Mouse (Mus musculus) G1E (cell line): ENCODE measurements around the gene Cradd. TPM values are rescaled to one million over a fixed set of nuclear protein-coding genes. Genes with fewer than 3 reads are reported as not detected.

Experiments used
- ATAC-seq: 2 replicates; pipeline ENCODE4 v1.8.0; 2016; ENCODE audit warnings: mild to moderate bottlenecking; ENCODE audit not compliant: insufficient number of reproducible peaks, poor library complexity, low FRiP score, severe bottlenecking; ENCODE audit errors: extremely low read depth
- DNase-seq: peaks from one replicate; pipeline ENCODE4 v3.0.0; 2012; ENCODE audit warnings: low spot score
- H3K27me3 ChIP-seq: 2 replicates; pipeline ENCODE4 v1.6.1; 2012; ENCODE audit warnings: mild to moderate bottlenecking, low read length, inconsistent platforms; ENCODE audit not compliant: insufficient read depth
- H3K36me3 ChIP-seq: replicated peaks from 2 replicates; pipeline ENCODE3; 2012; ENCODE audit warnings: mild to moderate bottlenecking, inconsistent platforms
- H3K4me1 ChIP-seq: 2 replicates; pipeline ENCODE4 v1.6.1; 2012; ENCODE audit warnings: low read depth, low read length, inconsistent platforms, mixed read lengths; ENCODE audit not compliant: insufficient read depth
- H3K4me3 ChIP-seq: 2 replicates; pipeline ENCODE4 v1.5.1; 2012; ENCODE audit warnings: low read depth, mild to moderate bottlenecking, inconsistent platforms, low read length, moderate library complexity, mixed read lengths
- H3K9me3 ChIP-seq: replicated peaks from 2 replicates; pipeline ENCODE4 v1.6.1; 2012; ENCODE audit warnings: inconsistent platforms
- CTCF ChIP-seq: IDR thresholded peaks from 2 replicates; pipeline ENCODE4 v1.5.1; 2012; ENCODE audit warnings: low read depth, low read length, inconsistent platforms, mixed read lengths
- GATA1 ChIP-seq: IDR thresholded peaks from 2 replicates; pipeline ENCODE4 v1.6.1; 2012; ENCODE audit warnings: borderline replicate concordance, low read length, inconsistent platforms, mixed read lengths
- GATA2 ChIP-seq: IDR thresholded peaks from 2 replicates; pipeline ENCODE4 v1.6.1; 2012; ENCODE audit warnings: low read depth, low read length, inconsistent platforms, borderline replicate concordance
- POLR2AphosphoS5 ChIP-seq: IDR thresholded peaks from 2 replicates; pipeline ENCODE4 v1.6.1; 2012; ENCODE audit warnings: low read depth, low read length, inconsistent platforms; ENCODE audit not compliant: insufficient replicate concordance
- TAL1 ChIP-seq: conservative IDR thresholded peaks from 2 replicates; pipeline ENCODE4 v1.6.1; 2012; ENCODE audit warnings: low read depth, low read length, inconsistent platforms, mixed read lengths
- polyA plus RNA-seq: library from polyadenylated mRNA; stranded (reverse); fragments of >175 nt; gene quantifications from 2 replicates; pipeline ENCODE4 v1.2.3, GENCODE M21; 2012
- total RNA-seq, 2 experiments: library from RNA; stranded (forward) in 1 of 2; stranded (reverse) in 1 of 2; fragments of 200-1000 nt in 1 of 2; fragments of >200 nt in 1 of 2; fragmentation: Nextera tagmentation in 1 of 2; gene quantifications; 2 replicates each; pipeline ENCODE4 v1.2.3; 2014 to 2017

The Cradd gene
- total and polyA plus RNA-seq, 3 experiments = 9.0 to 81.4 (median 22.5) TPM

GRCm38 (mm10) chr10:95265576-95265975, 58.4 kb downstream of the Cradd start:
- TF ChIP-seq POLR2AphosphoS5 (no peak), CTCF (no peak), TAL1 (no peak), GATA1 (no peak), GATA2 (no peak)
- H3K36me3 ChIP-seq = peaks cover 14% of the 10 kb centered on the region
- H3K4me3 ChIP-seq = no peak overlapping the region; the same call in 1 of the 2 replicates

DNA sequence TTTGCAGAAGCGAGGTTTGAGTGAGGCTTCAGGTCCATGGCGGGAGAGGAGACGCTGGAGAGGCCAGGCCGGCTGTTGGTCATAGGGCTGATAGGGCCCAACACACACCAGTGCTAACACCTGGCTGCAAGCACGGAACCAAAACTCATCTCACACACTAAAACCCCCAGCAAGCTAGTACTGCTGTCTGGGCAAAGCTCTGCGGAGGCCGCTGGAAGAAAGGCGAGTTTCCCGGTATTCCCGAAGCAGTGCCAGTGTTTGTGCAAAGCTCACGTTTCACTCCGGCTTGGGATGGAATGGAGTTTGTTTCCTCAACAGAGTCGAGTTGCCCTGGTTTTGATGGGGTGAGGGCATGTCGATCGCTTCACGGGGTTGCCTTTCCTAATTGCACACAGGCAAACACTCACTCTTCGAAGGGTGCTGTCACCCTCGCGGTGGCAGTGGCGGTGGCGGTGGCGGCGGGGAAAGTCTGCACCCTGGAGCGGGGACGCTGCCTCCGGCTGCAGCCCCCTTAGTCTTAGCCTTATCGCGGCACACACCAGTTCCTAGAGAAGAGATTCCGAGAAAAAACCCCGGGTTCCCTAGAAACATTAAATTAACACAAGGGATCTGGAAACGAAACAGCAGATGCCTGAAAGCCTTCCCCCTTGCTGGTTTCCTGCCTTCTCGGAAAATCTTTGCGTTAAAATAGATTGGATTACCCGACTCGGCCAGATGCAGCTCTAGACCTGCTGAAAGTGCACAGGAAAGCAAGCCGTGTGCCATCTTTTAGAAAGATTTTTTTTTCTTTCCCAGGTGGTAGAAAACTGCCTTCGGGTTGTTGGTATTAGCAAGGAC, 59.2 kb downstream of the Cradd start:
- Histone ChIP-seq H3K36me3 (peaks cover 10% of the 10 kb centered on the region), H3K4me1 (peaks cover 78% of the 10 kb centered on the region), H3K27me3 (no peaks in the 10 kb centered on the region; the same call in 1 of the 2 replicates), H3K4me3 (peak overlapping the region; percentile 69), H3K9me3 (no peaks in the 10 kb centered on the region)
- ATAC-seq = peak; percentile 74
- TF ChIP-seq CTCF (no peak), TAL1 (peak; percentile 66)
- DNase-seq = peak; percentile 69

More at GRCm38 (mm10) chr10:95265576-95265975, 58.4 kb downstream of the Cradd start:
- Histone ChIP-seq H3K4me1 (peaks cover 71% of the 10 kb centered on the region), H3K9me3 (no peaks in the 10 kb centered on the region), H3K27me3 (no peaks in the 10 kb centered on the region; the same call in 1 of the 2 replicates)
- DNase-seq (no peak), ATAC-seq (no peak)

DNA sequence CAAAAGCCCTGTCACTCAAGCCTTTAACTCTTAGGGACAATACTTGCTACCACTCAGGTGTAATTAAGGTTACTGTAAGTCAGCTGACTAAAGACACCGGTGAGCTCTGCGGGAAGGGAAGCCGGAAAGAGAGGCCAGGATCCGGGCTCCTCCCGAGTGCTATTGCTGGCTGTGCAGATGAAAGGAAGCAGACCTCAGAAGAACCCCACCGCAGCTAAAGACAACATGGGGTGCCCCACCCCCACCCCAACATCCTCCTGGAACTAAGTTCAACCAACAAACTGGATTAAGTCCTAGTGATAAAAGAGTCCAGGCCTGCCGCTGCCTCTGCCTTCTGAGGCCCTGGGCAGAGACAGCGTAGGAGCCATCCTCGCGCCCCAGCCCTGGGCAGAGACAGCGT, 61.5 kb downstream of the Cradd start:
- no peaks in the 10 kb centered on the region for H3K9me3 ChIP-seq
- no peak for DNase-seq
- ATAC-seq = no peak
- TF ChIP-seq TAL1 = no peak
- H3K36me3 ChIP-seq = no peaks in the 10 kb centered on the region
- H3K4me3 ChIP-seq = peak overlapping the region; percentile 62; the same call in 1 of the 2 replicates
- H3K27me3 ChIP-seq = no peaks in the 10 kb centered on the region; the same call in 1 of the 2 replicates
- peaks cover 81% of the 10 kb centered on the region for H3K4me1 ChIP-seq

DNA sequence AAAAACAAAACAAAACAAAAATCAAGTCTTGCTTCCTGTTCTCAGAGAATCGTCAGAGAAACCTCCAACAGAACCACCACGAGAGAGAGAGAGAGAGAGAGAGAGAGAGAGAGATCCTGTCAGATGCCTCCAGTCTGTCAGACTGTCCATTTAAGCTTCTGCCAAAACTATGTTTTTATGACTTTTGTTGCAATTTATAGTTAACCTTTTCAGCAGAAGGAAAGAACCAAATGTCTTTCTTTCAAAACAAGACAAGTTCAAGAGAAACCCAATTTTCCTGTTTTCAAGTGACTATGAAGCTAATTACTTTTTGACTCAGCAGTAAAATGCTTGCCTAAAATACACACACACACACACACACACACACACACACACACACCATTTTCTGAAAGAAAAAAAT, 62.7 kb downstream of the Cradd start:
- no peak for DNase-seq
- Histone ChIP-seq H3K36me3 (no peaks in the 10 kb centered on the region), H3K9me3 (no peaks in the 10 kb centered on the region), H3K27me3 (no peaks in the 10 kb centered on the region; the same call in 1 of the 2 replicates), H3K4me3 (no peak overlapping the region), H3K4me1 (peaks cover 80% of the 10 kb centered on the region)
- TF ChIP-seq TAL1 (no peak), GATA2 (no peak), GATA1 (no peak), CTCF (no peak), POLR2AphosphoS5 (no peak)
- ATAC-seq = no peak

GRCm38 (mm10) chr10:95260420-95260819, 63.5 kb downstream of the Cradd start:
- DNase-seq (no peak), ATAC-seq (no peak)
- Histone ChIP-seq H3K9me3 (no peaks in the 10 kb centered on the region), H3K36me3 (no peaks in the 10 kb centered on the region), H3K4me1 (peaks cover 80% of the 10 kb centered on the region), H3K27me3 (no peaks in the 10 kb centered on the region; the same call in 1 of the 2 replicates), H3K4me3 (no peak overlapping the region)
- no peak for TF ChIP-seq GATA2
- TF ChIP-seq GATA1 = no peak
- TF ChIP-seq TAL1 = no peak
- TF ChIP-seq CTCF = no peak
- TF ChIP-seq POLR2AphosphoS5 = no peak

GRCm38 (mm10) chr10:95258471-95259155, 65.3 kb downstream of the Cradd start:
- TF ChIP-seq POLR2AphosphoS5 = no peak
- TF ChIP-seq CTCF = no peak
- TF ChIP-seq TAL1 = no peak
- no peak for TF ChIP-seq GATA1
- no peak for TF ChIP-seq GATA2
- Histone ChIP-seq H3K36me3 (peaks cover 4% of the 10 kb centered on the region), H3K4me3 (no peak overlapping the region), H3K27me3 (no peaks in the 10 kb centered on the region; the same call in 1 of the 2 replicates), H3K4me1 (peaks cover 82% of the 10 kb centered on the region), H3K9me3 (no peaks in the 10 kb centered on the region)
- ATAC-seq (no peak), DNase-seq (no peak)
